In genomic region chr3:103490966-103491365, GRCm38 (mm10) we compare ENCODE assay signal across 29 mouse cellular contexts.
A peak's percentile ranks its signal among the peaks of the same experiment; 100 is the strongest.
DNase-seq lines count a peak whose midpoint lies in the region; ATAC-seq lines count a peak whose summit lies in the region.
"Had no signal": no experiment of that assay in that cellular context is flagged by ENCODE, and none has a peak within 500 bp of the region (broad histone marks: within the 10 kb centered on the region; RNA-seq: fewer than 3 reads in every experiment).

No protein-coding gene starts in this region.

- H3K4me3 ChIP-seq in forebrain, embryonic 11.5 days (ENCODE audit: low read depth, low read length), result no peak overlapping the region
- no peak overlapping the region for H3K4me3 ChIP-seq in forebrain, embryonic 10.5 days
- H3K4me3 ChIP-seq: embryonic facial prominence, embryonic 12.5 days; embryonic facial prominence, embryonic 15.5 days; forebrain, embryonic 13.5 days; gastrocnemius, adult 2 months; heart, embryonic 10.5 days; heart, embryonic 13.5 days had no signal

- 80% methylated on average over 4 of the region's 4 CpGs for WGBS in forebrain, embryonic 11.5 days
- WGBS in forebrain, embryonic 10.5 days, result 84% methylated on average over 4 of the region's 4 CpGs

- no peaks in the 10 kb centered on the region for H3K4me1 ChIP-seq in forebrain, embryonic 11.5 days (replicated peaks; ENCODE audit: control insufficient read depth, insufficient read depth, low read length)
- no peaks in the 10 kb centered on the region for H3K4me1 ChIP-seq in forebrain, embryonic 10.5 days
- H3K4me1 ChIP-seq: embryonic facial prominence, embryonic 12.5 days; embryonic facial prominence, embryonic 15.5 days; forebrain, embryonic 13.5 days; heart, embryonic 10.5 days; heart, embryonic 13.5 days had no signal

- no peaks in the 10 kb centered on the region for H3K9me3 ChIP-seq in forebrain, embryonic 11.5 days (ENCODE audit: control insufficient read depth, low read length)
- no peaks in the 10 kb centered on the region for H3K9me3 ChIP-seq in forebrain, embryonic 10.5 days
- H3K9me3 ChIP-seq: embryonic facial prominence, embryonic 12.5 days; embryonic facial prominence, embryonic 15.5 days; forebrain, embryonic 13.5 days; heart, embryonic 10.5 days; heart, embryonic 13.5 days had no signal

- DNase-seq in forebrain, embryonic 11.5 days (ENCODE audit: low spot score), result peak; percentile 15
- DNase-seq in forebrain, embryonic 10.5 days (ENCODE audit: extremely low spot score, low spot score), result no peak
- DNase-seq in lung, postnatal 10 days, result peak; percentile 46
- no peak for DNase-seq in lung, postnatal 25 days (ENCODE audit: low spot score)
- peak; percentile 86 for DNase-seq in Muller cell, postnatal 12 days (ENCODE audit: inconsistent ontology term)
- DNase-seq in right cerebral cortex, postnatal 10 days (ENCODE audit: low spot score in 2 of 2), result no peak
- DNase-seq: adrenal gland, adult 2 months; adrenal gland, postnatal 14 days; cerebellum, adult 11 months; cerebellum, adult 2 months; cerebellum, adult 9-11 months; cerebellum, postnatal 25 days; gastrocnemius, adult 2 months; gastrocnemius, postnatal 14 days; heart, adult 18-20 months; heart, postnatal 14 days; heart, postnatal 4 days had no signal

- no peak overlapping the region for H3K4me2 ChIP-seq in forebrain, embryonic 11.5 days (ENCODE audit: low read depth, low read length, severe bottlenecking)
- H3K4me2 ChIP-seq: embryonic facial prominence, embryonic 12.5 days; embryonic facial prominence, embryonic 15.5 days; forebrain, embryonic 13.5 days; heart, embryonic 13.5 days; hindbrain, embryonic 14.5 days had no signal

- ATAC-seq in forebrain, embryonic 11.5 days (replicated peaks; ENCODE audit: low FRiP score), result no peak
- ATAC-seq: CD4-positive, CD25-positive, alpha-beta regulatory T cell, adult 4 months; forebrain, embryonic 13.5 days; forebrain, embryonic 16.5 days; hindbrain, postnatal 0 days; inflammation-experienced regulatory T-cells, adult 6 months; intestine, embryonic 16.5 days; Patski had no signal

- H3K9ac ChIP-seq in forebrain, embryonic 11.5 days (ENCODE audit: low read length), result no peak overlapping the region
- H3K9ac ChIP-seq: embryonic facial prominence, embryonic 12.5 days; embryonic facial prominence, embryonic 15.5 days; forebrain, embryonic 13.5 days; heart, embryonic 13.5 days; hindbrain, embryonic 14.5 days had no signal

- no peak overlapping the region for H3K27ac ChIP-seq in forebrain, embryonic 11.5 days (ENCODE audit: low read depth, low read length)
- H3K27ac ChIP-seq in forebrain, embryonic 10.5 days, result no peak overlapping the region
- H3K27ac ChIP-seq: embryonic facial prominence, embryonic 12.5 days; embryonic facial prominence, embryonic 15.5 days; forebrain, embryonic 13.5 days; gastrocnemius, adult 2 months; heart, embryonic 10.5 days; heart, embryonic 13.5 days; hindbrain, embryonic 14.5 days; hindbrain, postnatal 0 days had no signal

- H3K27me3 ChIP-seq in forebrain, embryonic 11.5 days (ENCODE audit: control insufficient read depth, insufficient read depth, low read length), result no peaks in the 10 kb centered on the region
- no peaks in the 10 kb centered on the region for H3K27me3 ChIP-seq in forebrain, embryonic 10.5 days (ENCODE audit: poor library complexity, severe bottlenecking)
- H3K27me3 ChIP-seq: embryonic facial prominence, embryonic 12.5 days; embryonic facial prominence, embryonic 15.5 days; forebrain, embryonic 13.5 days; heart, embryonic 13.5 days; Patski had no signal

- H3K36me3 ChIP-seq in forebrain, embryonic 11.5 days (ENCODE audit: control insufficient read depth, insufficient read depth, low read length), result no peaks in the 10 kb centered on the region
- no peaks in the 10 kb centered on the region for H3K36me3 ChIP-seq in forebrain, embryonic 10.5 days (replicated peaks)
- H3K36me3 ChIP-seq: embryonic facial prominence, embryonic 12.5 days; embryonic facial prominence, embryonic 15.5 days; heart, embryonic 10.5 days; heart, embryonic 13.5 days had no signal

Comparison
In these comparisons a context has a peak if more than half of its experiments do, and no peak if none do; other contexts are left out.
1. DNase-seq: peak in forebrain, embryonic 11.5 days (single experiment), lung, postnatal 10 days (single experiment) and Muller cell, postnatal 12 days (single experiment); none in forebrain, embryonic 10.5 days (single experiment), lung, postnatal 25 days (single experiment) and right cerebral cortex, postnatal 10 days (0 of 2).